Mouse (Mus musculus) liver, embryonic 13.5 days (tissue): ENCODE data around the gene Slc35e3. TPM values are rescaled to one million over a fixed set of nuclear protein-coding genes. Genes with fewer than 3 reads are reported as not detected.
"Not testable (repeated sequence)": the region's sequence is repeated elsewhere in the genome, so short reads cannot be mapped to it uniquely, and the experiment has no call there.

ENCODE experiments used
- ATAC-seq: fragments of 200-750 bp; cut with Nextera tagmentation; 2 replicates; pipeline ENCODE4 v1.8.0; 2017; ENCODE audit warnings: low read depth, mild to moderate bottlenecking, moderate number of reproducible peaks, moderate library complexity
- DNase-seq: peaks from one replicate; pipeline ENCODE4 v3.0.0; 2022
- H3K27ac ChIP-seq: fragments of 300-500 bp; sonication (generic); 2 replicates; pipeline ENCODE4 v1.5.1; 2015; ENCODE audit warnings: moderate library complexity, mild to moderate bottlenecking, inconsistent platforms
- H3K27me3 ChIP-seq: fragments of 300-500 bp; sonication (generic); 2 replicates; pipeline ENCODE4 v1.6.1; 2015; ENCODE audit warnings: mild to moderate bottlenecking, inconsistent platforms
- H3K36me3 ChIP-seq: fragments of 300-500 bp; sonication (generic); 2 replicates; pipeline ENCODE4 v1.6.1; 2015; ENCODE audit warnings: mild to moderate bottlenecking, inconsistent platforms
- H3K4me1 ChIP-seq: fragments of 300-500 bp; sonication (generic); replicated peaks from 2 replicates; pipeline ENCODE4 v1.6.1; 2015; ENCODE audit warnings: inconsistent platforms
- H3K4me2 ChIP-seq: fragments of 300-500 bp; sonication (generic); 2 replicates; pipeline ENCODE4 v1.6.1; 2015; ENCODE audit warnings: inconsistent platforms, mild to moderate bottlenecking, moderate library complexity
- H3K4me3 ChIP-seq: fragments of 300-500 bp; sonication (generic); replicated peaks from 2 replicates; pipeline ENCODE4 v1.5.1; 2015; ENCODE audit warnings: mild to moderate bottlenecking, inconsistent platforms
- H3K9ac ChIP-seq: fragments of 300-500 bp; sonication (generic); 2 replicates; pipeline ENCODE4 v1.6.1; 2015; ENCODE audit warnings: mild to moderate bottlenecking, inconsistent platforms
- H3K9me3 ChIP-seq: fragments of 300-500 bp; sonication (generic); replicated peaks from 2 replicates; pipeline ENCODE4 v1.6.1; 2016; ENCODE audit warnings: inconsistent platforms
- WGBS: fragments of 180-500 bp; shearing (Covaris S2); methylation state at CpG from one replicate; pipeline ENCODE4 v1.1.7; 2015; ENCODE audit not compliant: insufficient replicate concordance; 5-methylcytosine and 5-hydroxymethylcytosine counted together
- polyA plus RNA-seq: library from polyadenylated mRNA; unstranded; fragments of >200 nt; fragmentation: Nextera tagmentation; extraction: Ambion mirVana; gene quantifications from 2 replicates; pipeline ENCODE4 v1.2.1, GENCODE M21; 2015

The Slc35e3 gene
- polyA plus RNA-seq, 1 experiment from 2014 or later = 2.7 TPM

GRCm38 (mm10) chr10:117741698-117742475, 4.3 kb downstream of the Slc35e3 start:
- ATAC-seq (no peak), DNase-seq (no peak)
- 76% methylated on average over 15 of the region's 15 CpGs for WGBS
- H3K4me3 ChIP-seq = no peak overlapping the region
- H3K4me2 ChIP-seq = no peak overlapping the region
- H3K9me3 ChIP-seq = no peaks in the 10 kb centered on the region
- peaks cover 27% of the 10 kb centered on the region for H3K4me1 ChIP-seq
- H3K27ac ChIP-seq = no peak overlapping the region
- no peak overlapping the region for H3K9ac ChIP-seq
- H3K27me3 ChIP-seq = no peaks in the 10 kb centered on the region
- peaks cover 13% of the 10 kb centered on the region; the same call in 1 of the 2 replicates for H3K36me3 ChIP-seq

DNA sequence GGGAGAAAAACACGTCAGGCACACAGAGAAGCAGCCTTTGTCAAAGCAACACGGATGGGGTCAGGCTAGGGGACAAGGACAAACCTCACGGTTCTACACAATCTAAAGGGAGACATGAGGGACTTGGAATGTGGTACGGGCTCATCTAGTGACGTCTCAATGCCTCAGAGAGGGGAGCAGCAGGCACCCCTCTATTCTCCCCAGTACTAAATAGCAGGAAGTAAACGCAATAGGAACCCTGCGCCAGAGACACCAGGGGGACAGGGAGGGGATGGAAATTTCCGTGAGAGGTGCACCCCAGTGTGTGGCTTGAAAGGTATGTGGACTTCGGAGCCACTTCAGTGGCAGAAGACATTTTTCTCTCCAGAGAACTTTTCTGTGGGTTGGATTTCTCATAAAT, 5.2 kb downstream of the Slc35e3 start:
- ATAC-seq (no peak), DNase-seq (no peak)
- H3K27ac ChIP-seq = no peak overlapping the region
- H3K4me3 ChIP-seq = no peak overlapping the region
- peaks cover 22% of the 10 kb centered on the region for H3K4me1 ChIP-seq
- peaks cover 13% of the 10 kb centered on the region; the same call in 1 of the 2 replicates for H3K36me3 ChIP-seq
- 74% methylated on average over 9 of the region's 9 CpGs for WGBS
- H3K9me3 ChIP-seq = no peaks in the 10 kb centered on the region
- no peaks in the 10 kb centered on the region for H3K27me3 ChIP-seq
- no peak overlapping the region for H3K4me2 ChIP-seq
- H3K9ac ChIP-seq = no peak overlapping the region

- Histone ChIP-seq H3K27me3 (no peaks in the 10 kb centered on the region), H3K4me1 (peaks cover 18% of the 10 kb centered on the region), H3K4me3 (no peak overlapping the region), H3K4me2 (no peak overlapping the region), H3K36me3 (peaks cover 13% of the 10 kb centered on the region; the same call in 1 of the 2 replicates), H3K9me3 (no peaks in the 10 kb centered on the region), H3K9ac (no peak overlapping the region), H3K27ac (no peak overlapping the region)
- DNase-seq = no peak
- WGBS = 85% methylated on average over 10 of the region's 10 CpGs
- ATAC-seq = no peak
These were observed 6.0 kb downstream of the Slc35e3 start for GRCm38 (mm10) chr10:117740171-117740570.

- whole genome bisulfite sequencing = 89% methylated on average over 6 of the region's 6 CpGs
- no peak for ATAC-seq
These were observed 6.6 kb downstream of the Slc35e3 start for GRCm38 (mm10) chr10:117739648-117739948.

DNA sequence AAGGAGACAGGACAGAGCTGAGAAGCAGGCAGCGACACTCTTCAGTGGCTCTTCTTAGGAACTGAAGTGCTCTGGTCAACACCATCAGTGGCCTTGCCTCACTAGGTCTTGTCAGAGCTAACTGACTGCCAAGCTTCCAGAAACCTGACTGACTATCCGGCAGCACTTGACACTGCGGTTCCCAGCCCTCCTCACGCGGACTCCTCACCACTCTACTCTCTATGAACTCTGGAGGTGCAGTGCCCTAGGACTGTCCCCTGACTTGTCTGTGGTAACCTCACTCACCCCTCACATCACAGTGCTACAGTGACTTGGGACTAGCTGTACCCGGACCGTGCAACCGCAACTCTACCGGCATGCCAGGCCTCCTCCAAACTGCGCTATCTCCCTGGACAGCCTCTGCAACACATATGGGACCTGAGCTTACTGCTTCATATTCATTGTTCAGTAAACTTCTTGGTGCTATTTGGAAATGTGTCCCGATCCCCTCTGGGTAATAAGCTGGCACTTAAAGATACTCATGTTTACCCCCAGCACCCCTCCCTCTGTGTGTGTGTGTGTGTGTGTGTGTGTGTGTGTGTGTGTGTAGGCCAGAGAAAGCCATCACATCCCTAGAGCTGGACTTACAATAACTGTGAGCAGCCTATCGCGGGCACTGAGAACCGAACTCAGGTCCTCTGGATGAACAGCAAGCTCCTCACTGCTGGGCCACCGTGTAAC, 7.1 kb downstream of the Slc35e3 start:
- WGBS = 92% methylated on average over 15 of the region's 15 CpGs
- DNase-seq (no peak), ATAC-seq (no peak; the same call in 1 of the 2 replicates)
- H3K4me2 ChIP-seq = no peak overlapping the region
- no peaks in the 10 kb centered on the region for H3K27me3 ChIP-seq
- H3K9ac ChIP-seq = no peak overlapping the region
- peaks cover 14% of the 10 kb centered on the region for H3K4me1 ChIP-seq
- no peak overlapping the region for H3K4me3 ChIP-seq
- no peak overlapping the region for H3K27ac ChIP-seq
- H3K36me3 ChIP-seq = peaks cover 13% of the 10 kb centered on the region; the same call in 1 of the 2 replicates
- H3K9me3 ChIP-seq = no peaks in the 10 kb centered on the region

More at GRCm38 (mm10) chr10:117739648-117739948, 6.6 kb downstream of the Slc35e3 start:
- no peak overlapping the region for H3K9ac ChIP-seq
- no peaks in the 10 kb centered on the region for H3K9me3 ChIP-seq
- H3K4me2 ChIP-seq = no peak overlapping the region
- DNase-seq = no peak
- no peak overlapping the region for H3K27ac ChIP-seq
- H3K27me3 ChIP-seq = no peaks in the 10 kb centered on the region
- H3K4me3 ChIP-seq = no peak overlapping the region
- peaks cover 13% of the 10 kb centered on the region; the same call in 1 of the 2 replicates for H3K36me3 ChIP-seq
- H3K4me1 ChIP-seq = peaks cover 14% of the 10 kb centered on the region

- Histone ChIP-seq H3K36me3 (peaks cover 13% of the 10 kb centered on the region; the same call in 1 of the 2 replicates), H3K4me1 (peaks cover 18% of the 10 kb centered on the region), H3K4me3 (no peak overlapping the region), H3K27ac (no peak overlapping the region), H3K9ac (no peak overlapping the region), H3K4me2 (no peak overlapping the region), H3K27me3 (no peaks in the 10 kb centered on the region), H3K9me3 (no peaks in the 10 kb centered on the region)
- DNase-seq = no peak
- WGBS = 70% methylated on average over 13 of the region's 13 CpGs
- ATAC-seq = 0 out of 2 replicates have a peak, but pooled peaks have one; percentile 15
These were observed 7.8 kb downstream of the Slc35e3 start for GRCm38 (mm10) chr10:117738140-117738921.

DNA sequence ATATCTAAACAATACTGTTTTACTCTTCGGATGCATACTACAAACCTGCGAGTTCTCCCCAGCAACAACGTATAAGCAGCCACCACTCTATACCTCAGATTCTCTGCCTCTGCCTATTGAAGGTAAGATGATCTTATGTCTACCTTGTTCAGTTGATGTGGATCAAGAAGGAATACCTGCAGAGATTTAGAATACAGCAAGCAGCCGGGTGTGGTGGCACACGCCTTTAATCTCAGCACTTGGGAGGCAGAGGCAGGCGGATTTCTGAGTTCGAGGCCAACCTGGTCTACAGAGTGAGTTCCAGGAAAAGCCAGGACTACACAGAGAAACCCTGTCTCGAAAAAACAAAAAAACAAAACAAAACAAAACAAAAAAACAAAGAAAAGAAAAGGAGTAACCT, 8.7 kb downstream of the Slc35e3 start:
- not testable (repeated sequence) for H3K4me2 ChIP-seq, H3K4me3 ChIP-seq, H3K27ac ChIP-seq, DNase-seq, H3K27me3 ChIP-seq, ATAC-seq, H3K9ac ChIP-seq, H3K9me3 ChIP-seq
- Histone ChIP-seq H3K4me1 (peaks cover 26% of the 10 kb centered on the region), H3K36me3 (peaks cover 13% of the 10 kb centered on the region; the same call in 1 of the 2 replicates)
- WGBS = 83% methylated on average over 8 of the region's 8 CpGs

DNA sequence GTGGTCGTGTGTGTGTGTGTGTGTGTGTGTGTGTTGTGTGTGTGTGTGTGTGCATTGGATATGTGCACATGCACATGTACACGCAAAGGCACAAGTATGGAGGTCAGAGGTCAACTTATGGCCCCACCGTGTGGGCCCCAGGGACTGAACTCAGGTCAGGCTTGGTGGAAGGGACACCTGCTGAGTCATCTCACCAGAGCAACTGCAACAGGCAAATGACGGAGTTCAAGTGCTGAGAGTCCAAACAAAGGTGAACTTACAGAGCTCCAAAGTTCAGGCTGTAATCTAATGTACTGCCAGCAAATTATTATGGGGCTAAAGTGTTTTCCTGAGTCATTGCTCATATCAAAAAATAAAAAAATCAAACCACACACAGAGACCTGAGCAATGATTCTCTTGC, 9.1 kb downstream of the Slc35e3 start:
- H3K4me3 ChIP-seq = no peak overlapping the region
- DNase-seq (no peak), ATAC-seq (no peak)
- no peak overlapping the region for H3K9ac ChIP-seq
- WGBS = 61% methylated on average over 4 of the region's 4 CpGs
- H3K36me3 ChIP-seq = peaks cover 13% of the 10 kb centered on the region; the same call in 1 of the 2 replicates
- H3K9me3 ChIP-seq = no peaks in the 10 kb centered on the region
- H3K27me3 ChIP-seq = no peaks in the 10 kb centered on the region
- no peak overlapping the region for H3K27ac ChIP-seq
- no peak overlapping the region for H3K4me2 ChIP-seq
- peaks cover 30% of the 10 kb centered on the region for H3K4me1 ChIP-seq

GRCm38 (mm10) chr10:117736573-117736972, 9.6 kb downstream of the Slc35e3 start:
- Histone ChIP-seq H3K9ac (no peak overlapping the region), H3K9me3 (no peaks in the 10 kb centered on the region), H3K4me3 (no peak overlapping the region), H3K27ac (no peak overlapping the region), H3K36me3 (peaks cover 13% of the 10 kb centered on the region; the same call in 1 of the 2 replicates), H3K4me1 (peaks cover 35% of the 10 kb centered on the region), H3K27me3 (no peaks in the 10 kb centered on the region), H3K4me2 (no peak overlapping the region)
- DNase-seq (no peak), ATAC-seq (no peak)
- WGBS = 73% methylated on average over 5 of the region's 5 CpGs

DNA sequence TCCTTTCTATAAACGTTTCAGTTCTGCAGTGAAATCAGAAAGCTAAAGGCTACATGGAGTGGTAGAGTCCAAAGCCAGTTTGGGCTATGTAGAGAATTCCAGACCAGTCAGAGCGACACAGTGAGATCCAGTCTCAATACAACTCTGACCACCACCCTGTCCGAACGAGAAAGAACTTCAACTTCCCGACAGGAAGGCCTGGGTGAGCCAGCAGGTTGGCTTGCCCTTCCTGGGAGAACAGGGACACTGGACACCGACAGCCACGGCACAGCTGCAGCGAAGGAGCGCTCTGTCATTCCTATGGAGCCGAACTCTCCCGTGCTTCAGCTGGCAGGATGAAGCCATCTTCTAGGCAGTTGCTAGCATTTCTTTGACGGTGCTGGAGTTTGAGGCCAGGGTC, 10.8 kb downstream of the Slc35e3 start:
- WGBS = 86% methylated on average over 12 of the region's 12 CpGs

More for the DNA sequence above, 10.8 kb downstream of the Slc35e3 start:
- H3K4me3 ChIP-seq, H3K9ac ChIP-seq, H3K27me3 ChIP-seq, H3K27ac ChIP-seq, ATAC-seq, H3K4me2 ChIP-seq, DNase-seq, H3K9me3 ChIP-seq: not testable (repeated sequence)
- peaks cover 13% of the 10 kb centered on the region; the same call in 1 of the 2 replicates for H3K36me3 ChIP-seq
- H3K4me1 ChIP-seq = peaks cover 46% of the 10 kb centered on the region
